Mouse (Mus musculus) adrenal gland, postnatal 36 days (tissue): ENCODE data around the gene Fkbp1a. TPM values are rescaled to one million over a fixed set of nuclear protein-coding genes. Genes with fewer than 3 reads are reported as not detected.
A peak's percentile ranks its signal among the peaks of the same experiment; 100 is the strongest.

Experiments
- DNase-seq, 2 experiments: peaks; one replicate each; pipeline ENCODE4 v3.0.0; 2021; ENCODE audit warnings: mixed read lengths in 1 of 2
- total RNA-seq, 2 experiments: library from RNA; stranded (reverse); gene quantifications; 2 replicates each; pipeline ENCODE4 v1.2.3; 2021

The Fkbp1a gene
- total RNA-seq, 2 experiments from 2014 or later, result 273 to 327 TPM

GRCm38 (mm10) chr2:151546571-151546970, 4.3 kb downstream of the Fkbp1a start:
- DNase-seq, result no peak

GRCm38 (mm10) chr2:151549615-151550121, 7.4 kb downstream of the Fkbp1a start:
- DNase-seq, result no peak

DNA sequence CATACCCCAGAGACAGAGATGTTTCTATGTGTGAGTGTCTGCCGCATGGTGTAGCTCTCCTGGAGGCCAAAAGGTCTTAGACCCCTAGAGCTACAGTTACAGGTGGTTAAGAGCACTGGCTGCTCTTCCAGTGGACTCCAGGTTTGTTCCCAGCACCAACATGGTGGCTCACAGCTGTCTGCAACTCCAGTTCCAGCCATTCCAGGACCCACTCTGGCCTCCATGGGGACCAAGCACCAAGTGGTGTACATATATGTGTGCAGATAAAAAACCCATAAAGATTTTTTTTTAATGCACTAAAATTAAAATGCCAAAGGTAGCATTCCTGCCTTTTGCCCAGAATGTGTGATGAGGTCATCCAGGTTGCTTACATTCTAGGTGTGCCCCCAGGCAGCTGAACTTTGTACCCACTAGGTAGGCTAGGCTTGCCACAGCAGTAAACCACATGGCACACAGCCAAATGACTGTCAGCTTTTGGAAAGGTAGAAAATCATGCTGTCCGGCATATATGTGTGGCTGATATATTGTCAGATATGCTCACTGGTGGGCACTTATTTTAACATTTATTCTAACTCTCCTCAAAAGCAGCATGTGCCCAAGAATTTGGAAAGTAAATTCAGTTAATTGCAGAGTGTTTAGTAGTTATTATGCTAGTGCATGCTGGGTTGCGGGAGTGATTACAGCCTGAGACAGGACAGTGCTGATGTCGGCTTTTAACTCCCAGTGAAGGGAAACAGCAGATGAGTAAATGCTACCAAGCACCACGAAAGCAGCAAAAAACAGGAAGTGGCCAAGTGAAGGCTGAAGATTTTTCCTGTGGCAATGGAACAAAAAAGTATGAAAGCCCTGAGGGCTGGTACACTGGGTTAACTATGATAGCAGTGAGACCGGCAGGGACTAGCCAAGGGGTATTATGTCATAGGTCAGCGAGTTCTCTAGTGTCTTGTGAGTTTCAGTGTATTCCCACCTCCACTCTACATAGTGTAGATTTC, 20.9 kb downstream of the Fkbp1a start:
- DNase-seq, result no peak

DNA sequence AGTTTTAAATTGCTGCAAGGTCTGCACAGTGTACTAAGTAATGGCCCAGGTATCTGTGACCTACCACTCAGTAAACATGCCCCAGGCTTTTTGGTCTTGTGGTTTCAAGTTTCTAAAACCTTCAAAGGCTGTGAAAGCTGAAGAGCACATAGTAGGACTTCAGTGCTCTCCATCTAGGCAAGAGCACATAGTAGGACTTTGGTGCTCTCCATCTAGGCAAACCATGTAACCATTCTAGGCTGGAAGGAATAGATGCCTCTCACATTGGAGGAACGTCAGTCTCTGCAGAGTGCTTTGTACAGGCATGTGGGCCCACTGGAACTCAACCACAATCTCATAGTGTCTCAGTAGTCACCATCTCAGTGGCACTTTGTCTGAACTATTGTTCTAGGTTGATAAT, 21.7 kb downstream of the Fkbp1a start:
- no peak for DNase-seq

DNA sequence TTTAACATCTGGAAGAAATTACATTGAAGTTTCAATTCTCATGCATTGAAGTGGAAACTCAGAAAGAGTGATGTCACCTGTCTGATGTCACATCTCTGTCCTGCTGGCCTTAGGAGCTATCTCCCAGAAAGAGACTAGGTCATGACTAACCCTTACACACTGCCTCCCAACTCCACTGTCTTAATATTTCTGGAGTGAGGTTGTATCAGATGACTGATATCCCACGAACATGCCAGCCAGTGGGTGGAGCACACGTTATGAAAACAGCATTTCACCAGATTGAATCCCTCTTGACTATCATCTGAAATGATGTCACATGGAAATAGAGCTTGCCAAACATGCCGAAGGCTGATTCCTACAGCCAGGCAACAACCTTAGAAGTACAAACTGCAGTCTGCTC, 22.7 kb downstream of the Fkbp1a start:
- no peak for DNase-seq

DNA sequence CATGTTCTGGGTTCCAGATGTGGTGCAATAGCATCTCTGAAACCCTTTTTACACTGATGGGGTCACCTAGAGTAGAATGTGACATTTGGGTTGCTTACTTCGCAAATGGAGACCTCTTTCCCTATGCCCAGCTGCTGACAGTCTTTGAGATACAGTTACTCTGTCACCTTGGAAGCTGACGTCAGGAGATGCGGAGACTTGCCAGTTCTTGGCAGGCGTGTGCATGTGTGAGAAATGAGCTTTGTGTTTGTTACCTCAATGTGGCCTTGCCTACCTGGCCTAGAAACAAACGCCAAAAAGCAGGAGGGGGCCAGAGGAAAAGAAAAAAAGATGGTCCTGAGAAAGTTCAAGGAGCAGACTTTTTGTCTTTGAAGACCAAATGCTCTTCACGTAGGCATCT, 24.6 kb downstream of the Fkbp1a start:
- DNase-seq, result peak; percentile 30 to 59

DNA sequence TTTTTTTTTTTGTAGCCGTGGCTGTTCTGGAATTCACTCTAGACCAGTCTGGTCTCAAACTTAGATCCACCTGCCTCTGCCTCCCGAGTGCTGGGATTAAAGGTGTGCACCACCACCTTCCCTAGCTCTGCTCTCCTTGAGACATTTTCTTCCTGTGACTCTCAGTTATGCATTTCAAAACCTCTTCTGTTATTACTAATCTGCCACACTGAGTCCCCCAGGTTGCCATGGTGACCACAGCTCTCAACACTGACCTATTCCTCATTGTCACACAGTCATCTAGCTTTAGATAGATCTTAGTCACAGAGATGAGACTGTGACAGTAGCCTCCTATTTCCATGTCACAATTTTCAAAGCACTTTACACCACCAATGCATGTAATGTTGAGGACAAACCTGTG, 27.2 kb downstream of the Fkbp1a start:
- peak; percentile 72 to 76 for DNase-seq

GRCm38 (mm10) chr2:151571873-151572700, 29.8 kb downstream of the Fkbp1a start, which contains the start of gene Sdcbp2:
Sdcbp2 (plus strand) TSS chr2:151572622.
- DNase-seq, result no peak

- no peak for DNase-seq
These were observed 31.4 kb downstream of the Fkbp1a start for GRCm38 (mm10) chr2:151573667-151574066.

- DNase-seq, result no peak
These were observed 32.3 kb downstream of the Fkbp1a start for GRCm38 (mm10) chr2:151574607-151575006.

DNA sequence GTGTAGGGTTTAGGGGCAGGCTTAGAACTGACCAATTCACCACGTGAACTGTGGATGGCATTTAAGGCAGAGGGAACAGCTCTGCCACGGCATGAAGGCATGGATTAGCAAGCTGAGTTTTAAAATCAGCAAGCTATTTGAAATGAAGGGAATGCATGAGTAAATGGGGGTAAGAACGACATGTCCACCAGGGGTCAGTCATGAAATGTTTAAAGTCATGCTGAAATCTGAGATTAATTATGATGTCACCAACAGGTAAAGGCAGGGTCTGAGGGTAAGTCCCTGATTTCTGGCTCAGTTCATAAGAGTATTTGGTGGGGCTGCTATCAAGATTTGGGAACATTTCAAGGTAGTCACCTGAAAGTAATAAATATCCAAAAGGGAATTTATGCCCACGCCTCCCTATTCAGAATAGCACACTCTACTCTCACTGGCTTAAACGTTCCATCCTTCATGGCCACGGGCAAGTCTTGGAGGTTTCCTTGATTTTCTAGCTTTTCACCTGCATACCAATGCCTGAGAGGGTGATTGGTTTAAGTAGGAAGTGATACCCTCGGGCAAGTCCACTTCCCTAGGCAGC, 32.9 kb downstream of the Fkbp1a start:
- peak; percentile 7 to 38 for DNase-seq

- peak; percentile 91 to 93 for DNase-seq
These were observed 33.6 kb downstream of the Fkbp1a start for GRCm38 (mm10) chr2:151575699-151576389.

GRCm38 (mm10) chr2:151579183-151579582, 36.9 kb downstream of the Fkbp1a start:
- no peak for DNase-seq

- DNase-seq, result no peak
These were observed 38.7 kb downstream of the Fkbp1a start for GRCm38 (mm10) chr2:151580945-151581344.

DNA sequence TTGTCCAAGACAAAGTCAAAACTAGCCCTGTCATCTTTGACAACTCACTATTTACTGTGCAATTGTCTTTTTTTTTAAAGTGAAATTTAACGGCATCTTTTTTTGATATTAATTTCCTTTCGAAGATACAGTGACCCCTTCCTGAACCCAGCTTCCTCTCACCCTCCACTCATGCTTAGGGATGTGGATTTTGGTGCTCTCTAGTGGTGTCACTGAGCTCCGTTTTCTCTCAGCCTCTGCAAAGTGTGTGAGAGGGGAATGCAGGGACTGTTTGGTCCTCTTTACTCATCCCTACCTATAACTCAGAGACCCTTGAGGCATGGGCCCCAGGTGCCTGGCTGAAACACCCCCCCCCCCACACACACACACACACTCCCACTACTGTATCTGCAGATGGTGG, 43.7 kb downstream of the Fkbp1a start:
- no peak for DNase-seq

DNA sequence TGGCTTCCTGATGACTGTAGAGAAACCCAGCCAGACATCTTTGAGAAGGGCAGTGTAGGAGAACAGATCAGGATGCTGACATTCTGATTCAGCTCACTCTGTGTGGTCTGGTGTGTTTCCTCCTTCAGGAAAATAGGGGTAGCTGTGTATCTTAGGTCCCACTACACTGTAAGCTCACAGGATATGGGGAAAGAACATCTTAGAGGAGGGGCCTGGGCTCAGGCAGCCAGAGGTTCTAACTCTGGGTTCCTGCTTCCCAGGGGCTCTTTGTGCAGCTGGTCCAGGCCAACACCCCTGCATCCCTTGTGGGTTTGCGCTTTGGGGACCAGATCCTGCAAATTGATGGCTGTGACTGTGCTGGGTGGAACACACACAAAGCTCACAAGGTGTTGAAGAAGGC, 44.5 kb downstream of the Fkbp1a start:
- DNase-seq, result no peak

DNA sequence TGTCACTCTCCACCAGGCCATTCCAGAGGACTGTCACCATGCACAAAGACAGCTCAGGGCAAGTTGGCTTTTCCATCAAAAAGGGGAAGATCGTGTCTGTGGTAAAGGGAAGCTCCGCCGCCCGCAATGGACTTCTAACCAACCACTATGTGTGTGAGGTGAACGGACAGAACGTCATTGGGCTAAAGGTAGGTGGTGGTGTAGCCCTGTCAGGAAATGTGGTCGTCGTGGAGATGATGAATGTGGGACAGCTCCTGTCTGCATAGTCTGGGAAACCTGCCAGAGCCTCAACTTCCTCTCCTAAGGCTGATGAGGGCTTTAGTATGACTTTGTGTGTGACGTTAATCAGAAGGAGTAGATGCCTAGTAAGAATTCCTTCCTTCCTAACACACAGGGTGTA, 45.0 kb downstream of the Fkbp1a start:
- DNase-seq, result no peak

DNA sequence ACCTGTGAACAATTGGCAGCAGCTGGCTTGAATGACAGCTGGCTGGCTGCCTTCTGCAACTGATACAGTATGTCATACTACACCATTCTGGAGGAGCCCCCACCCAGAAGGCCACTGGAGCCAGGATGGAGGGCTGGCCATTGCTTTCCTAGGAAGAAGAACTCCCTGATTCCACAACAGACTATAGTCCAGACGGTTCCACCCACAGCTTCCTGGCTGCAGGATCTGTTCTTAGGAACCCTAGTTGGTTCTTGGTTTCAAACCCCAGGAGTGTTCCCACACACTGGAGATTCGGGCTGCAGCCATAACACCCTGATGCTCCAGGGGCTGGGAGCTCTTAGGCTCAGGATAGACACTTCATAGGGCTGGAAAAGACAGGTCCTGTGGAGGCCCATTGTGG, 55.8 kb downstream of the Fkbp1a start:
- DNase-seq, result no peak

DNA sequence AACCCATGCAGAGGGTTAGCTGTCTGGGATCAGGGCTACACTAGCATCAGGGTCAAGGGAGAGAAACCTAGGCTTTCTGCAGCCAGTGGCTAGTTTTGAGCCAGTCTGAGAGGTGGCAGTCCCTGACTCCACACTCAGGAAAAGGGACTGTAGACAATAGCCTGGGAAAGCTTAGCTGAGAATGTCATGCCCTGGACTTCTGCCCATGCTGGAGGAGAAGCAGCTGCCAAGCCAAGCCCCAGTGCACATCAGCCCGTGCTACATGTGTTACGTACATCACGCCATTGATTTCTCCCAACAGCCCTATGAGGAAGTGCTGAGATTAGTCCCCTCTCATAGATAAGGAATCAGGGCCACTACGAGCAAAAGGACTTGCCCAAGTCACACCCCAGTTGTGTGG, 59.8 kb downstream of the Fkbp1a start:
- DNase-seq, result no peak

- peak in 1 of 2 experiments; percentile 12 for DNase-seq
These were observed 61.3 kb downstream of the Fkbp1a start for GRCm38 (mm10) chr2:151603630-151604029.

GRCm38 (mm10) chr2:151605437-151605987, 63.2 kb downstream of the Fkbp1a start:
- peak; percentile 10 to 41 for DNase-seq
